Mouse (Mus musculus): ENCODE data around the gene Clec9a.

- TF ChIP-seq MAFK (IDR thresholded peaks at IDR 0.05; ENCODE audit: insufficient read depth, low read depth, low read length) (no peak), ZNF384 (IDR thresholded peaks at IDR 0.05; ENCODE audit: low read depth, low read length) (no peak), HCFC1 (IDR thresholded peaks at IDR 0.05; ENCODE audit: borderline replicate concordance, insufficient read depth, low read length) (no peak)
Observed at GRCm38 (mm10) chr6:129471386-129471785, 62.7 kb downstream of the Clec9a start.
